Mouse (Mus musculus) heart, adult 8-10 months (tissue): ENCODE data around the gene B230217C12Rik. TPM values are rescaled to one million over a fixed set of nuclear protein-coding genes. Genes with fewer than 3 reads are reported as not detected.
A peak's percentile ranks its signal among the peaks of the same experiment; 100 is the strongest.
"Not testable (repeated sequence)": the region's sequence is repeated elsewhere in the genome, so short reads cannot be mapped to it uniquely, and the experiment has no call there.

Source experiments
- DNase-seq: peaks from one replicate; pipeline ENCODE4 v3.0.0; 2022; ENCODE audit warnings: low spot score
- total RNA-seq, 4 experiments: library from RNA; stranded (reverse); gene quantifications; 2 replicates each; pipeline ENCODE4 v1.2.4; 2022

The B230217C12Rik gene
- total RNA-seq, 4 experiments from 2014 or later, result 0.22 to 1.7 (median 0.51) TPM

GRCm38 (mm10) chr11:97824895-97825294 lies 15.7 kb upstream of the B230217C12Rik start:
- DNase-seq, result no peak

DNA sequence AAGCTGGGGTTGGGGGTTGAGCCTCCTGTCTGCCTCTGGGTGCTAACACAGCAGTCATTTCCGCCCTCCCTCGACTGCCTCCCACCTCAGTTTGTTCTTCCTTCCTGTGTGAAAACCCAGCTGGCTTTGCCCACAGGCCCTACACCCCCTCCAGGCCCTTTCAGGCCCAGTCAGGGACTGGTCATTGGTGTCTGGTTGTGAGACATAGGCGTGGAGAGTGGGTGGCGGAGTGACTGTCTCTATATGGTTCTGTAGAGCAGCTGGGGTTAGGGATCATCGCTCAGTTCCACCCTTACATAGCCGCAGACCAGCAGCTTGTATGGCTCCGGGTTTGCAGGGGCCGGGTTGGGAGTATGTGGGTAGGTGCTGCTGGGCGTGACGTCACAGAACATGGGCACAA lies 15.3 kb upstream of the B230217C12Rik start:
- DNase-seq, result no peak

GRCm38 (mm10) chr11:97825971-97826370 lies 14.6 kb upstream of the B230217C12Rik start:
- no peak for DNase-seq

GRCm38 (mm10) chr11:97826414-97826813 lies 14.2 kb upstream of the B230217C12Rik start:
- DNase-seq, result no peak

DNA sequence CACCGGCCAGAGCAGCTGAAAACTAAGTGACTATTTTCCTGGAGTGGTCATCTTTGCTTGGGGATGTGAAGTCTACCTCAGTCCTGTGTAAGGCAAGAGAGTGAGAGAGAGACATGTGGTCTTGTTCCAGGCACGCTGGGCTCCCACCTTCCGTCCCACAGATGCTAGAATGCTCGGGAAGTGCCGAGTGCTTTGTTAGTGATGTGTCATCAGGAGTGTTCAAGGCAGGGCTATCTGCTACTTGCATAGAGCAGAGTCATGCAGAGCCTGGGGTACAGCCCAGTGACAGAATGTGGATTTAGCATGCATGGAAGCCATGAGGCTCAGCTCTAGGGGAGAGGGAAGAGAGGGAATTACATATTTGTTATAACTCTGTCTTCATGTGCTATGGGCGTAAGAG lies 12.9 kb upstream of the B230217C12Rik start:
- no peak for DNase-seq

DNA sequence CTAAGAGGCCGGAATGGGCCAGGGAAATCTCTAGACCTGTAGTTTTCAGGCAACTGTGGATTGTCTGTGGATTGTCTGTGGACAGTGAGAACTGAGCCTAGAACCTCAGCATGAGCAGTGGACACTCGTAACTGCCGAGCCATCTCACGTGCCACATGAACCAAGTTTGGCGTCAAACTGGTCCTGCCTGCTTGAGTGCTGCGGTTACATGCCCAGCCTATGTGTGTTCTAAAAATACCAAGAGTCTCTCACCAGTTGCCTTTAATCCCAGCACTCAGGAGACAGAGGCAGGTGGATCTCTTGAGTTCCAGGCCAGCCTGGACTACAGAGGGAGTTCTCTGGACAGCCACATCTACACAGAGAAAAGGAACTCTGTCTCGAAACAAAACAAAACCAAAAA lies 11.2 kb upstream of the B230217C12Rik start:
- no peak for DNase-seq

DNA sequence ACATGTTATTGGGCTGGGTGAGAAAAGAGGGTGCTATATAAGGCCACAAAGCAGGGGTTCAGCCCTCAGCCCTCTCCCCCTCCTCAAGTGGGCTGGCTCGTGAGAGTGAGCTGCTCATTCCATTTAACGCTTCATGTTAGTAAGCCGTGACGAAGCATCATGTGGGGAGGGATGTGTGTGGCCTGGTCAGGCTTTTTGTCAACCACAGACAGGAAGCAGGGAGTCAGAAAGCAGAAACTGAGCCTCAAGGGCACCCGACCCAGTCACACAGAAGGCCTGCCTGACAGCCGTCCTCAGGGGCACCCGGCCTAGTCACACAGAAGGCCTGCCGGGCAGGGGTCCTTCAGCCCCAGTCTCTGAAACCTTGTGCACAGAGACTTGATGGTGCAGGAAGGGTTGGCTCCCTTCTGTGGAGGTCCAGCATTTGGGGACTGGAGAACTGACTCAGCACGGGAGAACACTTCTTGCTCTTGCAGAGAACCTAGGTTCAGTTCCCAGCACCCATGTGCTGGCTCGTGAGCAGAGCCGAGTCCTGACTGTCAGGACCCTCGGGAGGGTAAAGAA lies 10.6 kb upstream of the B230217C12Rik start:
- no peak for DNase-seq

- no peak for DNase-seq
Measured at GRCm38 (mm10) chr11:97830501-97830900, 10.1 kb upstream of the B230217C12Rik start.

DNA sequence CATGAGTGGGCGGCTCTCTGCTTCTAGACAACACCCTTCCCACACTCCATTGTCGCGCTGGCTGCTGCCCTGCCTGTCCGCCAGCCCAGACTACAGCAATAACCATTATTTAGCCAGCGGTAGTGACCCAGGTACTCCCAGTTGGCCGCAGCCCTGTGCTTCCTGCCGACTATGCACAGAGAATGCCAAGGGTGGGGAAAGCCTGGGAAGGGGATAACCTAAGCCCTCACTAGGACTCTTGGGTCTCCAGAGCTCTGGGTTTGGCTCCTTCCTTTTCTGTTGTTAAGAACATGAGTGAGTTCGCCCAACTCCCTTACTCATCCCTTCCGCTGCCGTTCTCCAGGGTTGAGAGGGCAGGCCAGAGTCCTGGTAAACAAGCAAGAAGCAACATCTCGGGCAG lies 8.6 kb upstream of the B230217C12Rik start:
- DNase-seq, result no peak

GRCm38 (mm10) chr11:97833352-97833751 lies 7.2 kb upstream of the B230217C12Rik start:
- no peak for DNase-seq

DNA sequence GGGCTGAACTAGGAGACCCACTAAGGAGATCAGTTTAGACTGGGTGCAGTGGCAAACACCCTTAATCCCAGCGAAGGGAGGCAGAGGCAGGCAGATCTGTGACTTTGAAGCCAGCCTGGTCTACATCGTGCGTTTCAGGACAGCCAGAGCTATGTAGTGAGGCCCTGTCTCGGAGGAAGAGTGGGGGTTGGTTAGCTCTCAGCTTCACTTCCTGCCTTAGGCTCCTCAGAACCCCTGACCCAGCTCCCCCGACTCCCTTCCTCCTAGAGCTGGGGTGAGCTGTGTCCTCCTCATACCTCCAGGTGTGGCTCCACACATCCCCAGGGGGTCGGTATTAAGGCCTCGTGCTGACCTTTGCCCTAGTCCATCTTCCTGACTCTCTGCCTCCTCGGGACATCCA lies 4.0 kb upstream of the B230217C12Rik start:
- DNase-seq, result no peak

GRCm38 (mm10) chr11:97837051-97837450 lies 3.5 kb upstream of the B230217C12Rik start:
- DNase-seq, result not testable (repeated sequence)

DNA sequence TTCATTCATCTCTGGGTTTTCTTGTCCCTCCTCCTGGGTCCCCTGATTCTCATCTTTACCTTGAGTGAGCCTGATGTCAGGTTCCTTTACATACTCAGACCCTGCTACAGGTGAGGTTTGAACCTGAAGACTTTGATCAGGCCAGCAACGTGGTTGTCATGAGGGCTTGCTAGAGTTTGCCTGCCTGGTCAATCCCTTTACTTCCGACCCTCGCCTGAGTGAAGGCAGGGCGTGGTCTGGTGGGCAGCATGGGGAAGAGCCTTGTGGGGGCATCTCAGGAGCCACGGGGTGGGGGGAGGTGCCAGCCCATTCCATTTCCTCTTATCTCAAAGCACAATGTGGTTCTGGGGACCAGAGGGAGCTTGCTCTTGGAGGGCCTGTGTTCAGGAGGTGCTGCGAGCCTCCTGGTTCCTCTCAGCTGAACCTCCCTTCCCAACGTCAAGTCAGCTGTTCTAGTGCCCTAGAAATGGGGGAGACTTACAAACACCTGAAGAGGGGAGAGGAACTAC lies 2.9 kb upstream of the B230217C12Rik start:
- no peak for DNase-seq

GRCm38 (mm10) chr11:97838779-97839440 lies 1.7 kb upstream of the B230217C12Rik start:
- DNase-seq, result no peak

- no peak for DNase-seq
Measured at GRCm38 (mm10) chr11:97839441-97840134, 992 bp upstream of the B230217C12Rik start.

DNA sequence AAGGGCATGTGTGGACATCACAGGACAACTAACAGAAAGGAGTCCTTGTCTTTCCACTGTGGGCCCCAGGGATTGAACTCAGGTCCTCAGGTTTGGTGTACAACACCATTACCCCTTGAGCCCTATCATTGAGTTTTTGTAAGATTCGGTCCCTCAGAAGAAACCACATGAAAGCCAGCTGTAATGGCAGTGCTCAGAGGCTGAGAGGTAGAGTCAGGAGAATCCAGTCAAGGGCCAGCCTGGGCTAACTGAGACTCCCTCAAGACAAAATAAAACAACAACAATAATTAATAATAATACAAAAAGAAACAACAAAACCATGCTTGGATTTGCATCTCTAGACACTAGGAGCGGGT lies 467 bp upstream of the B230217C12Rik start:
- DNase-seq, result no peak

- DNase-seq, result peak; percentile 85
Measured at GRCm38 (mm10) chr11:97840991-97841661, 546 bp downstream of the B230217C12Rik start.

GRCm38 (mm10) chr11:97842001-97842400 lies 1.4 kb downstream of the B230217C12Rik start:
- no peak for DNase-seq

DNA sequence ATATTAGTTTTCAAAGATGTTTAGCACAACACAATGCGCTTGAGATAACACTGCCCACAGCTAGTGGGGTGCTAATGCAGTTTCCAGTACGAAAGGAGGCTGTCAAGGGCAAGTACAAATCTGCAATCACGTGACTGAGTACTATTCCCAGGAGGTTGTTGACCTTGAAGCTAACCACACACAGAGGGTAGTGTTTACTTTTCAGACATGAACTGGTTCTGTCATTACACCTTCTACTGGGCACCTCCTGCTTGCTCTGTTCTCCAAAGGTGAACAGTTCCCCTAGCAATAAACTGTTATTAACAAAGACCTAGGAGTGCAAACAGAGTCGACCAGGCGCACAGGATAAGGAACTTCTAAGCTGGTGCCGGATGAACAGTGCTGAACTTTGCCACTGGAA lies 9.8 kb downstream of the B230217C12Rik start:
- no peak for DNase-seq

DNA sequence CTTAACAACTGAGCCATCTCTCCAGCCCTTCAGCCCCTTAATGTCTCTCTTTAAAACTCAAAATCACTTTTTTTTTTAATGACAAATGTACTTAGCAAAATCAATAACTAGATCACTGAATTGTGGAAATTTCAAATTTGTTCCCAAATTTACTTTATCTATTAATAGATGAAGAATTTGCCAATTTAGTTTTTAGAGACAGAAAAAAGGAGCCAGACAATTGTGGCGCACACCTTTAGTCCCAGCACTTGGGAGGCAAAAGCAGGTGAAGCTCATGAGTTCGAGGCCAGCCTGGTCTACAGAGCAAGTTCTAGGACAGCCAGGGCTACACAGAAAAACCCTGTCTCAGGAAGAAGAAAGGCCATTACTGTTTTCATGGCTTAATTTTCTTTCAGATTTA lies 11.0 kb downstream of the B230217C12Rik start:
- no peak for DNase-seq

- no peak for DNase-seq
Measured at GRCm38 (mm10) chr11:97855473-97855872, 14.9 kb downstream of the B230217C12Rik start.

DNA sequence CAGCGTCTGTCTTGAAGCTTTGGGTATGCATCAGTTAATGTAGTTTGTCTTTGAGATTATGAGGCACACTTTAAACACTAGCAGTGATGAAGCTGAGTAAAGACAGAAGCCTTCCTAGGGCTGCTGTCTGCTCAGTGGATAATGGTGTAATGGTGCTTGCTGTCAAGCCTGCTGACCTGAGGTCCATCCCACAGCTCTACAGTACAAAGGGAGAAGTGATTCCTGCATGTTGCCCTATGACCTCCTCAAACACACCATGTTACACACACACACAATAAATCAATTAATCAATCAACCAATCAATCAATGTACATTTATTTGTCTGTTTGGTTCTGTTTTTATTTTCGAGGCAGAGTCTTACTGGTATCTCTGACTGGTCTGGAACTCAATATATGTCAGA lies 21.6 kb downstream of the B230217C12Rik start:
- no peak for DNase-seq
